Mouse (Mus musculus) c-Kit-positive CD71-positive TER-119-positive erythroid progenitor cells, embryonic 14.5 days (primary cell): ENCODE measurements around the gene Elmod3.

ENCODE experiments used
- DNase-seq: peaks from one replicate; pipeline ENCODE4 v3.0.0-alpha.2; 2013; ENCODE audit warnings: low spot score

Elmod3 gene

DNA sequence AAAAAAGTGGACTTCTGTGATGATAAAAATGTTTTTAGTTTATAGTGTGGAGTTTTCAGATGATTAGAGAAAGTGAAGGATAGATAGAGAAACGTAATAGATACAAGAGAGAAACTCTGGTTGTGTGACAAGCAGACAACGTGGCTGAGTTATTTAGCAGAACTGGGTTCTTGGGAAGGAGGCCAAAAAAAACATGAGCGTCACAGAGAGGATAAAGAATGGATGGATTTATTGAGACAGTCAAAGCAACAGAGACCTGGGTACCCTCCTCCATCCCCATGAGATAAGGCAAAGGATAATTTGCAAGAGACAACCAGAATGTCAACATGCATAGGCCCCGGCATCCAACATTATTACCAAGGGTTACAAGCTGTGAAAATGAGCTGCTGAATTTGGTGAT, 12.0 kb upstream of the Elmod3 start:
- DNase-seq = no peak

DNA sequence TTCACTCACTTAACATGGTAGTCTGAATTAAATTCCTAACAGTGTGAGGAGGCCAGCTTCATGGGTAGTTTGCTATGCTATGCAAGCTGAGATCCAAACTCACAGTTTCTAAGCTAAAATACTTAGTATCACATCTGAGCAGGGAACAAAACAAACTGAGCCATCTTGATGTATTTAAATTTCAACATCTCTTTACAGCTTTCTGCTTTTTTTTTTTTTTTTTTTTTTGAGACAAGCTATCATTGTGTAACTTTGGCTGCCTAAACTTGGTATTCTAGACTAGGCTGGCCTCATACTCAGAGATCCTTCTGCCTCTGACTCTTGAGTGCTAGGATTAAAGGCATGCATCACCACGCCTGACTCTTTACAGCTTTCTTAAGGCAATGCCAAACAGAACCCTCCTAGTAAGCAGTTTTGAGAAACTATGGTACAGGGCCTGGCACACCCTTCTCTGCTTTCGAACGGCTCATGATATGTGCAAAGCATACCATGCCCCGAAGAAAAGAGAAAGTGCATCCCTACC, 10.5 kb upstream of the Elmod3 start:
- no peak for DNase-seq

DNA sequence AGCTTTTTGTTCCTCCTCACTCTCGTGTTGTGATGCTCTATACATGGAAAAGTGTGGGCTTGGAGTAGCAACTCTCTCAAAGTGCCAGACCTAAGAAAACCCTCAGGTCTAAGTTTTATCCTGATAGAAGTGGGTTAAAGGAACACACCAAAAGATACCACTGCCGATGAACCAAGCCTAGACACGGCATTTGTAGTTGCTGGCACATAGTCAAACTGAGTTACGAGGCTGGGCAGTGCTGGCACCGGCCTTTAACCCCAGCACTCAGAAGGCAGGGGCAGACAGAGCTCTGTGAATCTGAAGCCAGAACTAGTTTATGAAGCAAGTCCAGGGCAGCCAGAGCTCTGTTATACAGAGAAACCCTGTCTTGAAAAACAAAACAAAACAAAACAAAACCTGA, 9.5 kb upstream of the Elmod3 start:
- no peak for DNase-seq

DNA sequence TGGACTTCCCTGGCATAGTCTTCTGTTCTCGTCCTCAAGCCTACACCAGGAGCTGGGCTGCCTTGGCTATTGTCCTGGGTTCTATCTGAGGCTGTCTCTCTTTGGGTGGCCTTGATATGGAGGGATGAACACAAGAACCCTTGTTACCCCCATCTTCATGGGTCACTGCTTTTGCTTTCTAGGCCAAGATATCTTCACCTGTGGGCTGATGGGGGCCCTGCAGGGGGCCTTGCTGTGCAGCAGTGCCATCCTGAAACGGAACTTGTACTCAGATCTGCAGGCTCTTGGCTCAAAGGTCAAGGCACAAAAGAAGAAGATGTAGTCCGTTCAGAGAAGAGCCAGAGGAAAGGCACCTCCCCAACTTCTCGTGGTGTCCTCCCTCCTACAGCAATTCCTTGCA, 8.8 kb upstream of the Elmod3 start:
- DNase-seq = no peak

DNA sequence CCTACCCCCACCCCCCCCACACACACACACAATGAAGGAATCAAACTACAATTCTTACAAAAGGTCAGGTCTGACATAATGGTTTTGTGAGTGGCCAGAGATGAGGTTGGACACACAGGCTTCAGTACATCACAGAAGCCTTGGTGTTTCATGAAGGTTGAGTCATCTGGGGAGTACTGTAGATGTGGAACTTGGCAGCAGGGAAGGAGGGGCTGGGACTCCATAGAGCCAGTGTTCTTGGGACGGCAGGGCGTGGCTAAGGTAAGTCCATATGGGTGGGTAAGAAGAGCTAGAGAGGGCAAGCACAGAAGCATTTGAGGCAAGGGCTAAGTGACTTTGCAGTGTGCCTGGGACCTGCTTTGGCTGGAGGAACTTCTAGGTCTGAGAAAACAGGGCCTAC, 5.9 kb upstream of the Elmod3 start:
- no peak for DNase-seq

DNA sequence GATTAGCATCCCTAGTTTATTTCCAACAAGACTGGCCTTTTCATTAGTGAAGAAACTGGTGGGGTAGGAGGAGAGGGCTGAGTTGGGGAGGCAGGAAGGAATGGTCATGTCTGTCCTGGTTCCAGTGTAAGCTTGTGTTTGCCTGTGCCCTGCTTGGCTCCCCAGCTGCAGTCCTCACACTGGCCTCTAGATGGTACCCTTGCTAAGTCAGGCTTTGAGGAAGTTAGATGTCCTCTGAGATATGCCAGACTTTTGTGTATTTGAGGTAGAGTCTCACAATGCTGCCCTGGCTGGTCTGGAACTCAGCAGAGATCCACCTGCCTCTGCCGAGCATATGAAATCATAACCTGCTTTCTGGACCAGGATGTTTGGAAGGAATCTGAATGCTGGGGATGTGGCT, 3.5 kb upstream of the Elmod3 start:
- DNase-seq = peak; percentile 67

DNA sequence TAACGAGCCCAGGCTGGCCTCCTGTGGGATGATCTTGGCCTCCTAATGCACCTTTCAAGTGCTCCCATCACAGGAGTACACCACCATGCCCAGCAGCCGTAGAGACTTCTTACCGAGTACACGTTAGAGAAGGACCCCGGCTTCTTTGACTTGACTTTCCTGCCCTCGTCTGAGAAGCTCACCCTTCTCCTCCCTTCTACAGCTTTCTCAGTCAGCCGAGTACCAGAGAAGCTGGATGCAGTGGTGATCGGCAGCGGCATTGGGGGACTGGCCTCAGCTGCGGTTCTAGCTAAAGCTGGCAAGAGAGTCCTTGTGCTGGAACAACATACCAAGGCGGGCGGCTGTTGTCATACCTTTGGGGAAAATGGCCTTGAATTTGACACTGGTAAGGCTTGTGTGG, 2.6 kb upstream of the Elmod3 start:
- no peak for DNase-seq

DNA sequence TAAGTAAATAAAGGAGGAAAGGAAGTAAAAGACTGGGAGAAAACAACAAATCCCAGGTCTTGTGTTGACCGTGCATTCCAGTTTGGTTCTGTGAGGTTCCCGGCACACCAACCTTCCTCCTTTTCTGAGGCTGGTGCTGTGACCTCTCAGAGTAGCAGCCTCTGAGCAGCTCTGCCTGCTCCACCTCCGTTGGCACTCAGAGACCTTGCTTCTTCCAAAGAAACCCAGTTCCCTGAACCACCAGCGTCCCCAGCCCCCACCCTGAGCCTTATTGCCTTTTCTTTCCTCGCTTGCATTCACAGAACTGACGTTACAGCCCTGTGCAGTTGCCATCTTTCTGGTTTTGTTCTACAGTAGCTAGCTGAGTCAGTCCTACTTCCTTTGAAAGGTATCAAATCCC, 2.0 kb upstream of the Elmod3 start:
- no peak for DNase-seq

DNA sequence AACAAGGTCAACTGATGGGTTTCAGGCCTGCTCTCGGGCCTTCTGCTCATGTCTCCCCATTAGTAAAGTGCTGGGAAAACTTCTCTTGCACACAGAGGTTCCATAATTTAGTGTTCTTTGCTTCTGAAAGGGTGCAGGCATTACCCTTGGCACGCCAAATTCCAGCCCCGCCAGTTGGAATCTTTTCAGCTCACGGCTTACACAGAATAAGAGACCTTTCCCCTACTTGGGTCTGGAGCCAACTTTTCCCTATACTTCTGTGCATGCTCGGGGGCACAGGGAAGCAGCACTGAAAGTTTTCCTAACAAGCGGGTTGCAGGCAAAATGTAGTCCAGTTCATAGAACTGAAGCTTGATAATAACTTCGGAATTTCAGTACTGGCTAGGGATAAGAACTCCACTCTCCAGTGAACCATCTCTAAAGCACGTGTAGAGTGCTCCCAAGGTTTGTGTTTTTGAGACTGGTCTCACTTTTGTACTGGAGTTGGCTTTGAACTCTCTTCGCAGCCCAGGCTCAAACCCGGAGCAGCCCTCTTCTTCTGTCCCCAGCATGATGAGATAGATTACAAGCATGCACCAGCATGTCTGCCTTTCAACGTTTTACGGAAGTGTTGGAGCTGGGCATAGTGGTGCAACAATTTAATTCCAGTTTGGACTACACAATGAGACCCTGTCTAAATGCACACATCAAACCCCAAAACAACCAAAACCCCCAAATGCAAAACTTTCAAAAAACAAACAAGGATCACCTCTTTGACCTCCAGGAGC, 761 bp upstream of the Elmod3 start:
- DNase-seq = no peak

DNA sequence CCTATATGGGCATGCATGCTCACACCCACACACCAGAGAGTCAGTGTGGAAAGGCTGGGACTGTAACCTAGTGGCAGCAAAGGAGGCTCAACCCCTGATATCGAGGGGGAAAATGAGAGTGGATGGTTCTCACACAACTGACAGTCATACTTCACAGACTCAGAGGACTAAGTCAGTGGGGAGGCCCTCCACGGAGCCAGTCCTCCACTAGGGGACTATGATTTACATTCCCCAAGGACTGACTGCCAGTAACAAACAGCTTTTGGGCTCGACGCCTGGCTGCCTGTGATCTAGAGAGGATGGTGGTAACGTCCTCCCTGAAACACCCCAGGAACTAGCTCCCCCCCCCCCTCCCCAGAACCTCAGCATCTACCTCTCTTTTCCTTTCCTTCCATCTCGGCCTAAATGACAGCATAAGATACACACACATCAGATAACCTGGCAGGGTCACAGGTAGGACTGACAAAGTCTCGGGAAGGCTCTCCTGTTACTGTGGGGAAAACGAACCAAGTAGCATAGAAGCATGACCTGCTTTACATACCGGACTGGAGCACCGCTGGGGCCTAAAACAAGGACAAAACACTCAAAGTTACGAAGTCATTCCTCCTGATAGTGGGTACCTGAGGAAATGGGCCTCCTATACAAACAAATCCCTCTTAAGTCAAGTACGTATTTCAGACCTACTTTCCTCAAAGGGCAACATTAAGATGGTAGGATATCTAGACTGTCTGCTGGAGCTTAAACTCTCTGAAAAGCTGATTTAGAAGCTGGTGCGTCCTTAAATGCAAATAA, 934 bp downstream of the Elmod3 start:
- DNase-seq = no peak

DNA sequence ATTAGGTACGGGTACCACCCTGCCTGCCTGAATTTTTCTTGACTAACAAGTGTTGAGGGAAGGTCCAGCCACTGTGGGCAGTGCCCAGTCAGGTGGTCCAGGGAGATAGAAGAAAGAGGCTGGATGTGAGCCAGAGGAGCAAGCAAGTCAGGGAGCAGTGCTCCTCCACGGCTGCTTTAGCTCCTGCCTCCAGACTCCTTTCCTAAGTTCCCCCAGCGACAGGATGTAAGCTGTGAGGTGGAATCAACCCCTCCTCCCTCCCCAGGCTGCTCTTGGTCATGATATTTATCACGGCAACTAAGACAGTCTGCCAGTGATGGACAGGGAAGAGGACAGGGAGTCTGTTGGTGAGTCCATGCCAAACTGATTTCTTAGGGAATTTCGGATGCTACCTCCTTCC, 4.3 kb downstream of the Elmod3 start:
- DNase-seq = no peak

DNA sequence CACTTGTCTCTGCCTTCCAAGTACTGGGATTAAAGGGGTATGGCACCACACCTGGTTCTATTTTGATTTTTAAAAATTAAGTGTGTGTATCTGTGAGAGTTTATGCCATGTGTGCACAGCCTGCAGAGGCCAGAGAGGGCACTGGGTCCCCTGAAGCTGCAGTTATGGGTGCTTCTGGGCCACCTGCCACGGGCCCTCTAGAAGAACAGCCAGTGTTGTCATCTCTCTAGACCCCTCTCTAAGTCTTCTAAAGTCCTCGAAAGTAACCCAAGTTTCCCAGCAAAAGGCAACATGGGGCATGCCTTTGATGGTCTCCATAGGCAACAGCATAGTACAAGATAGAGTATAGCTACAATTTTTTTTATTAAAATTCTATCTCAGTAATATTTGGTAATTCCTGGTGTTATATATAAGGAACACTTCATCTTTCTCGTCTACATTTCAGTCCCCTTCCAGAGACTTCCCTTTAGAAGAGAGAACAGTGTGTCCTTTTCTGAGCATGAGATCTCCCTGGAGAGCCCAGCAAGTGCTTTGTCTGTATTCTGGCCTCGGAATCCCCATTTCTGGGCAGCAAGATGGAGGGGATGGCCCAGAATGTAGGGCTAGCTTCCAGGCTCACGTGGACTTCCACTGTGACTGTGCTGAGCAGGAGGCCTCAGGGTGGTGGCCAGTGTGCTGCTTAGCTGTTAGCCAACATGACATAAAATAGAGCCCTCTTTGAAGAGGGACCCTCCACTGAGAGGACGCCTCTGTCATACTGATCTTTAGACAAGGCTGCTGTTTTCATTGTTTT, 5.0 kb downstream of the Elmod3 start:
- DNase-seq = no peak

DNA sequence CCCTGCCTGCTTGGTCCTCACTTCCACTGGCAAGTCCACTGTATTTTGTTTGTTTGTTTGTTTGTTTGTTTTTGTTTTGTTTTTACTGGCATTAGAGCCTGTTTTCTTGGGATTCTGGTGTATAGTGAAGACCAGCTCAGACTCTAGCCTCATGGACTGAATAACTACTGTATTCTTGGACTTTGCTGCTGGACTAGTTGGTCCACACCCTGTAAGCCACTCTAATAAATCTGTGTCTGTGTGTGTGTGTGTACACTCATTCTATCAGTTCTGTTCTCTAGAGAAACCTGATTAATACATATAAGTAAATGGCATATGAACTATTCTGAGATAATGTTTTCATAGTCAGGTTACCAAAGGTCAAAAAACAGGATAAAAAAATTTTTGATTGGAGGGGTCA, 8.1 kb downstream of the Elmod3 start:
- DNase-seq = no peak

DNA sequence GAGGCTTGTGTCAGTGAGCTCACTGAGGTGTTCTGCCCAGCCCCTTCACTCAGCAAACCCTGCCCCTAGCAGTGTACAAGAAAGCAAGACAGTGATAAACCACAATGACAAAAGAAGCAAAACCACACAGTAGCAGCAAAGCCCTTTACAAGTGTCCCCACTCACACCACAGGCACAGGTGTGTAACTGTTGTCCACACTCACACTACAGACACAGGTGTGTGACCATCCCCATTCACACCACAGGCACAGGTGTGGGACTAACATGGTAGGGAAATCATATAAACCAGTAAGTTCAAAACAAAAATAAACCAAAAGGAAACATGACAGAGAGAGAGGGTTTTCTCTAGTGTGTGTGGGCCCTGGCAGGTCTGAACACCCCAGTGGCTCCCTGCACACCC, 9.9 kb downstream of the Elmod3 start:
- DNase-seq = no peak

DNA sequence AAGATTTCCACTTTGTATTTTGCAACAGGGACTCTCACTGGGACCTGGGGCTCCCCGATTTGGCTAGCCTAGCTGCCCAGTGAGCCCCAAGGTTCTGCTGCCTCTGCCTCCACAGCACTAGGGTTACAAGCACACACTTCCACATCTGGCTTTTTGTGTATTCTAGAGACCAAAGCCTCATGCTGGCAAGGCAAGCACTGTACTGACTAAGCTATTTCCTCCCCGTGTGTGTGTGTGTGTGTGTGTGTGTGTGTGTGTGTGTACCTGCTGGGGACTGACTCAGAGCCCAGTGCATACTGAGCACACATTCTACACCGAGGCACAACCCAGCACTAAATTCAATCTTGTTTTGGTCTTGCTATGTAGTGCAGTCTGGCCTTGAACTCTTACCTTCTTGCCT, 11.5 kb downstream of the Elmod3 start:
- no peak for DNase-seq

DNA sequence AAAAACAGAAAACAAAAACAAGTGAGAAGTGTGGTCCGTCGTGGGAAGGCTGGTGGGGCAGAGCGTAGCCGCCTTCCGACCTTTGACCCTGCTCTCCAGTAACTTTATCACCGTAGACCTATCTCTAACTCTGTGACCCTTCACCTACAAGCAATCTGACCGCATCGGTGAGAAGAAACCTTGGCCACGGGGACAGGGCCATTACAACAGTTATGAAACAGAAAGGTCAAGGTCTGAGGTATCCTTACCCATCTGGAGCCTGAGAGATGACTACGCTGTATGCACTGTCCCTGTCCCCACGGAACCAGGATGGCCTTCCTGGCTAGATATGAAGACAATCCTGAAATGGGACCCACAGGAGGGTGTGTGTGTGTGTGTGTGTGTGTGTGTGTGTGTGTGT, 14.1 kb downstream of the Elmod3 start:
- DNase-seq = no peak

DNA sequence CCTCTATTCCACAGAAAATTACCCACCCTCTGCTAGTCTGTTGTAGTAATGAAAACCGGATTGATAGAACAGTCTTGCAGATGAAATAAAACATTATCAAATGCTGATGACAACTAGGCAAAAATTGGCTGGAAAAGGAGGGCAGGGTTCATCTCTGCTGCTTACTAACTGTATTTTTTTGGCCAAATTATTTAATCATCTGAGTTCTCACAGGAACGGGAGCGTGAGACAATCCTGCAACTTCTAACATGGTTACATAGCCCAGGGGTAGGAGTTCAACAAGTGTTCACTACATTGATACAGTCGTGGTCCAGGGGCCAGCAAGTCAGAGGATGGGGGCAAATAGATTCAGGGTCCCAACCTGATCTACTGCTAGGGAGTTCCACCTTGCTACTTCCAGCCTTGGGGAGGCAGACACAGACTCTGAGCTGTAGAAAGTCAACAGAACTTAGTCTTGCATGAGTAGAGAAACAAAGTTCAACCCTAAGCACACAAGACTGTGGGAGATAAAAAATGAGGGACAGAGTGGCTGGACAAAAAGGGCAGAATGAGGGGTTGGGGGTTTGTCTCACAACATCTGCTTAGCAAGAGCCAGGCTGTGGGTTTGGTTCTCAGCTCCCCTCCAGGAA, 14.9 kb downstream of the Elmod3 start:
- no peak for DNase-seq

DNA sequence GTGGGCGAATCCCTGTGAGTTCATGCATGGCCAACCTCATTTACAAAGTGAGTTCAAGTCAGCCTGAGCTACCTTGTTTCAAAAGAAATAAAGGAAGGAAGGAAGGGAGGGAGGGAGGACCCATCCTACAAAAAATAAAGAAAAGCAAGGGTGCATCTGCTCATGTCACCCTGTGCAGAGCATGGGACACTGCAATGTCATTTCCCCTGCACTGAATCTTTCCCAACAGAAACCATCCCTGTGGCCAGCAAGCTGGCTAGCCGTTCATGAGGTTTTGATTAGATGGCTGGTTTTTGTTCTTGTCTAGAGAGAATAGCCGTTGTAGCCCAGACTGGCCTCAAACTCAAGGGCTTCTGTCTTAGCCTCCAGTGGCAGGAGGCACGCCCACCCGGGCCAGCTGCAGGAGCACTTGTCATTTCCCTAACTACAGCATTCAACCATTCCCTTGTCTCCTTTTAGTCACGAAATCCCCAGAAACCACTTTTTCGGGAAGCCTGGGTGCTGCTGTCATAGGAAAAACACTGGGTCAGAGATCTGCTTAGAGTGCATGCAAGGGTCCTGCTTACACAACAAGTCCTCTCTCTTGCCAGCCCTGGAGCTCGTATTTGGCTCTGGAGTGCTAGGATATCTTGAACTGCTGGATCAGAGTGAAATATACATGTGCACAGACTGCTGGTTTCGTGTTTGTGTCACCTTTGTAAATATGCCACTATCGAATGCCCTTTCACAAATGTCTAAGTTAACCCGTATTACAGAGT, 16.4 kb downstream of the Elmod3 start:
- DNase-seq = no peak

DNA sequence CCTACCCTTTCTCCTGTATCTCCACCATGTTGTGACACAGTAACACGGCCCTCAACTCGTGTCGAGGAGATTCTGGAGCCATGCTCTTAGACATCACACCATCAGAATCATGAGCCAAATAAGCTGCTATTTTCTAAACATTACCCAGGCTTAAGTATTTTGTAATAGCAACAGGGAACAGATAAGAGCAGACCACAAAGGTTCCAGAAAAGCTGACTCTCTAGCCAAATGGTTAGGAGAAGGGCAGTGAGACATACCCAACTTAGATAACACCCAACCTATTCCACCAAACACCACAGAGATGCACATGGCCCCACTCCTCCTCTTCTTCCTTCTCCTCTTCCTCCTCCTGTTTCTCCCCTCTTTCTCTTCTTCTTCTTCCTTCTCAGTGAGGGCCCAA, 22.2 kb downstream of the Elmod3 start:
- DNase-seq = no peak

DNA sequence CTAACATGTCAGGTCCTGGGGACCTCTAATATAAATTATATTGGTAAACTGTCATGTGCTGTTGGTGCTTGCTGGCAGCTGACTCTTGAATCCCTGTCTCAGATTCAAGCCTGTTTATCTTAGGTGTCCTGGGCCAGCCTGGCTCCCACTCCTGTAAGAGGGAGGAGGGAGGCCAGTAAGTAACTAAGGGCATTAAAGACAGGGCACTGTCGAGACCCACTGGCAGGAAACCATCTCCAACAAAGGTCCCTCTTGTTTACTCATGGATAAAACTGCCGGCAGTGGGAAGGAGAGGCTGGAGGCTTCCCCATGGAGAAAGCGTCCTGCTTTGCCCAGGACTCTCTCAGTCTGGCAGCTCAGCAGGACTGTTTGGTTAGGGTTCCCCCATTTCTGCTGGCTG, 26.4 kb downstream of the Elmod3 start:
- DNase-seq = no peak

DNA sequence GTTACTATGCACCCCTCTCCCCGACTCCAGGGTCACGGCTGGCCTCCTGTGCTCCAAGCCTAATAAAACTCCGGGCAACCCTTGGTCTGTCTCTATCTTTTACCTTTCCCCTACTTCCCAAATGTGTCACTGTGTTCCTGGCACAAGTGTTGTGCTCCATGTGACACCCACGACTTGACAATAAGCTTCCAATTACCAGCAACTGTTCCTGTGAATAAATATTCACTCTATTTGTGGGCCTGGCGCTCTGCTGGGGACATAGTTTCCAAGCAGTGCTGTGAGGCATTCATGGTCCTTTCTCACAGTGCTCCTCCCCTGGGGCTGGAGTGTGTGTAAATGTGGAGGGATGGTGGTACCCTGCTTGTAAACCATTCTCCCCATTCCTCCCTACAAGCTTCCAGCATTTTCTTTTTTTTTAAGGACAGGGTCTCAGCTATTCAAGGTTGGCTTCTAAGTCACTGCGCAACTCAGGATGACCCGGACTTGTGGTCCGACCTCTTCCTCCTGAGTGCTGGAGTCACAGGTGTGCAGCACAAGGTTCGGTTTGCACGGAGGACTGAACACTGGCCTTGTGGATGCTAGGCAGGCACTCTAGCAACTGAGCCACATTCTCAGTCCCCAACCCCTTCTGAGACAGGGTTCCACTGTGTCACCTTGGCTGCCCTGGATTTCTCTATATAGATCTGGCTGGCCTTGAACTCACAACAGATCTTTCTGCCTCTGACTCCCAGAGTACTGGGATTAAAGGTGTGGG, 27.4 kb downstream of the Elmod3 start:
- no peak for DNase-seq
